Mouse (Mus musculus) right cerebral cortex, postnatal 14 days (tissue): ENCODE measurements around the gene Gm20388.
A peak's percentile ranks its signal among the peaks of the same experiment; 100 is the strongest.

ENCODE experiments used
- DNase-seq: peaks from one replicate; pipeline ENCODE4 v3.0.0; 2022

The Gm20388 gene

GRCm38 (mm10) chr8:123877865-123878264 is 3967.2 kb downstream of the Gm20388 start:
- no peak for DNase-seq

- peak; percentile 77 for DNase-seq
Observed at GRCm38 (mm10) chr8:123880271-123880670, 3969.6 kb downstream of the Gm20388 start.

GRCm38 (mm10) chr8:123880821-123881350 is 3970.2 kb downstream of the Gm20388 start:
- no peak for DNase-seq

GRCm38 (mm10) chr8:123882412-123882811 is 3971.8 kb downstream of the Gm20388 start:
- DNase-seq = no peak

- no peak for DNase-seq
Observed at GRCm38 (mm10) chr8:123883094-123883493, 3972.5 kb downstream of the Gm20388 start.

- DNase-seq = peak; percentile 63
Observed at GRCm38 (mm10) chr8:123884721-123885565, 3974.3 kb downstream of the Gm20388 start.

GRCm38 (mm10) chr8:123887163-123887562 is 3976.5 kb downstream of the Gm20388 start:
- DNase-seq = no peak

- DNase-seq = no peak
Observed at GRCm38 (mm10) chr8:123887956-123888355, 3977.3 kb downstream of the Gm20388 start.

- no peak for DNase-seq
Observed at GRCm38 (mm10) chr8:123889797-123890196, 3979.2 kb downstream of the Gm20388 start.

GRCm38 (mm10) chr8:123891271-123891670 is 3980.6 kb downstream of the Gm20388 start:
- DNase-seq = no peak

- peak; percentile 70 for DNase-seq
Observed at GRCm38 (mm10) chr8:123891883-123892585, 3981.4 kb downstream of the Gm20388 start.

GRCm38 (mm10) chr8:123892586-123893155 is 3982.0 kb downstream of the Gm20388 start:
- DNase-seq = no peak

GRCm38 (mm10) chr8:123893413-123893812 is 3982.8 kb downstream of the Gm20388 start:
- no peak for DNase-seq

- DNase-seq = no peak
Observed at GRCm38 (mm10) chr8:123894502-123895097, 3984.0 kb downstream of the Gm20388 start, which contains the start of gene Acta1. Acta1 (minus strand) TSS chr8:123894751.

GRCm38 (mm10) chr8:123895230-123895629 is 3984.6 kb downstream of the Gm20388 start:
- DNase-seq = no peak

GRCm38 (mm10) chr8:123895680-123896365 is 3985.2 kb downstream of the Gm20388 start:
- DNase-seq = no peak

- no peak for DNase-seq
Observed at GRCm38 (mm10) chr8:123896366-123896761, 3985.7 kb downstream of the Gm20388 start.

- no peak for DNase-seq
Observed at GRCm38 (mm10) chr8:123896774-123897173, 3986.1 kb downstream of the Gm20388 start.

- no peak for DNase-seq
Observed at GRCm38 (mm10) chr8:123898576-123898975, 3987.9 kb downstream of the Gm20388 start.

- DNase-seq = no peak
Observed at GRCm38 (mm10) chr8:123899366-123899765, 3988.7 kb downstream of the Gm20388 start.

GRCm38 (mm10) chr8:123902653-123903052 is 3992.0 kb downstream of the Gm20388 start:
- no peak for DNase-seq

- DNase-seq = no peak
Observed at GRCm38 (mm10) chr8:123907604-123908003, 3997.0 kb downstream of the Gm20388 start.
